Mouse (Mus musculus) thymus, postnatal 14 days (tissue): Measurements from ENCODE around the gene Usp8.

Experiments
- DNase-seq: peaks from one replicate; pipeline ENCODE4 v3.0.0; 2021

Gene Usp8

DNA sequence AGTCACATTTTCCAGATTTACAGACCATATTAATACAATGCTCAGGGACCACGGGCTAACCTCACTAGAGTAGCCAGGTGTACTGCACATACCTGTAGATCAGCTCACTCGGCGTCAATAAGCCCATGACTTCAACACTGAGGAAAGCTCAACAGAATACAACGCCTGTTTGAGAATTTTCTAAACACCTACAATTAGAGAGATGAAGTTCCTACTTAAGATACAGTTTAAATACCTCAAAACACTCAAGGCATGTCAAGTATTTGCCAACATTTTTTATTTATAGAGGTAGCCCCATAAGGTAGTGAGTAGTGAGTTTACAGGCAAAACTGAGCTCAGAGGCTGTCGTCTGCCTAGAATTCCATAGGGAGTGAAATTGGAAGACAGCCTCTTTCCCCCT is 36.3 kb downstream of the Usp8 start:
- no peak for DNase-seq

- DNase-seq, result no peak
These were observed 48.5 kb downstream of the Usp8 start for GRCm38 (mm10) chr2:126755664-126756063.

DNA sequence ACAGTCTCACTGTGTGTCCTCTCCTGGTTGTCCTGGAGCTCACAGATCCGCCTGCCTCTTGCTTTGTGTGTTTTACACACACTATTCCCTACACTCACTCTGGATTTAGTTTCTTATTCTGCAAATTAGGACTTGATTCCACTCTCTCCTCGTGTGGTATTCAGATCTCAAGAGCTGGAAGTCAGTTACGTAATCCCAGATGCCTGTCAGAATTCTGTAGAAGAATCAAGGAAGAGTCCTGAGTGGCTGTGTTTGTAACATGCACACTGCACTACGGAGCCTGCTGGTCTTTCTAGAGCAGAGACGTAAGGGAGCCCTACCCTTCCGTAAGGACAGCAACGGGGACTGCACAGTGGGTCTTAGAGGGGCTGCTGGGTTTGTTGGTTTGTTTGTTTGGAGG is 52.2 kb downstream of the Usp8 start:
- no peak for DNase-seq

DNA sequence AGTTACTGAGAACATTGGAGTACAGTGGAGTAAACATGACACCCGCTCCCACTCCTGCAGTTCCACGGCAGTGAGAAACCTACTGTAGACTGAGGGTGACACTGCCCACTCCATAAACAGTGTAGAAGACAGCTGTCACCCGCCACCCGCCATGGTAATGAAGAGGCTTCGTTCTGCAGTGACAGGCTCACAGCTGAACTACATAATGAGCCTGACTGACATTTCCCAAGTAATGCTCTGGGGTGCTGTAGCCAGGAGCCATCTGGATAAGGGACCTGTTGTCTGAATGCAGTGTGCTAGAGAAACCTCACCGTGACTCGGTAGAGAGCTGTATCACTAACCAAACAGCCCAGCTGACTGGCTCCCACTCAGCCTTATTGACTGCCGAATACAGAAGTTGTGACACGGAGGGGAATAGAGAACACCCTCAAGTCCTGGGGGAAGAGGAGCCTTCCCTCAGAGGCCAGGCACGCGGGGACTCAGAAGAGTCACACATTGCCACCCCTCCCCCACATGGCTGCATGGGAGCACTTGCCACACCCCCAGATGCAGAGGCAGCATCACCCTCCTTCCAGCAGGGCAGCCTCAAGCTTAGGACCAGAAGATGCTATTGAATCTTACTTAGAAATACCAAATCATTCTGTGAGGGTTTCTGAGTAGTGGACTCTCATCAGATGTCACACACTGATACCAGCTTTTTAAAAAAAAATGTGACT is 58.9 kb downstream of the Usp8 start:
- no peak for DNase-seq

DNA sequence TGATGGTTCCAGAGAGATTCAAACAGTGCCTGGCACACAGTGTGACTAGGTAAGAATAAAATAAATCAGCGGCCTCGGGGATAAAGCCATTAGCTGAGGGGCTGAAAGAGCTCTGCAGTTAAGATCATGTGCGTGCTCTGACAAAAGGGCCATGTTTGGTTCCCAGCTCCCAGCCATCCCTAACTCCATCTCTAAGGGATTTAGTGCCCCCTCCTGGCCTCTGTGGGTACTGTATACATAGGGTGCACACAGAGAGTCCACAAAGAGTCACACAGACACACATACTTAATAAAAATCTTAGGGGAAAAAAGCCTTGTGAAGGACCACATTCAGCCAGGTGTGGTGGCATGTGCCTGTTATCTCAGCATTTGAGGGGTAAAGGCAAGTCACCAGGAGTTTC is 60.5 kb downstream of the Usp8 start:
- DNase-seq, result no peak

DNA sequence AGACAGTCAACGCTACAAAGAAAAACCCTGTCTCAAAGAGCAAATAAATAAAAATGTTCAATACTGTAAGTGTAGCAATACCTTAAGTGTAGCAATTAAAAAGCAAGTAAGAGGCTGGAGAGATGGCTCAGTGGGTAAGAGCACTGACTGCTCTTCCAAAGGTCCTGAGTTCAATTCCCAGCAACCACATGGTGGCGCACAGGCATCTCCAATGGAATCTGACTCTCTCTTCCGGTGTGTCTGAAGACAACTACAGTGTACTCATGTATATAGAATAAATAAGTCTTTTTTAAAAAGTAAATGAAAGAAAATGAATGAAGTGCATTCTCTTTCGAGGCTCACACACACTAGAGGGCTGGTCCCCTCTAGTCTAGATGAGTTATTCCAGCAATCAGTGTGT is 61.1 kb downstream of the Usp8 start:
- DNase-seq, result no peak

- DNase-seq, result no peak
These were observed 62.5 kb downstream of the Usp8 start for GRCm38 (mm10) chr2:126769431-126770181.

DNA sequence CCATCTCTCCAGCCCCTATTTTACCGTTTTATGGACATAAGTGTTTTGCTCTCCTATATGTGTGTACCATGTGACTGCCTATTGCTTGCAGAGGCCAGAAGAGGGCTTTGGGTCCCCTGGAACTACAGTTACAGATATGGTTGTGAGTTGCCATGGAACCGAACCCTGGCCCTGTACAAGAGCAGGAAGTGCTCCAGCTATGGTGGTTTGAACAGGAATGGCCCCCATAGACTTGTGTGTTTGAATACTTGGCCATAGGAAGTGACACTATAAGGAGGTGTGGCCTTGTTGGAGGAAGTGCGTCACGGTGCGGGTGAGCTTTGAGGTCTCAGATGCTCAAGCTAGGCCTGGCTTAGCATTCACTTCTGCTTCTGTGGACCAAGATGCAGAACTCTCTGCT is 65.1 kb downstream of the Usp8 start:
- DNase-seq, result no peak

GRCm38 (mm10) chr2:126775951-126776350 is 68.8 kb downstream of the Usp8 start:
- no peak for DNase-seq

- DNase-seq, result no peak
These were observed 69.3 kb downstream of the Usp8 start for GRCm38 (mm10) chr2:126776416-126776815.

DNA sequence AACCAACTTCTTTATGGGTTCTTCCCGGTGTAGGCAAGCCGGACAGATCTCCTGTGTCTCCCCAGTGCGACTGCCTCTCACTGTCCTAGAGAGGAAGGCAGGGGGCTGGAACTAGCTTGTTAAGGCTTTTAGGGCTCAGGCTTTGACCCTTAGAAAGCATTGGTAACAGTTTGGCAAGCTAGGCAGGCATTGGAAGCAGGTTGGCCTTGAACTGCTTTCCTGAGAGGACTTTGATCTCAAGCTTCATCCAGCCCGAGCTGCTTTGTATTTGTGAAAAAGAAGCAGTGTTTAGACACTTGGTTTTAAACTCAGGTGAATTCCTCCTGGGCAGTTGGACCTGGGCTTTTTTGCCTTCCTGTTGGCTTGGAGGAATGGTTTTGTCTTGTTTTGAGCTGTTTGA is 71.7 kb downstream of the Usp8 start:
- no peak for DNase-seq

DNA sequence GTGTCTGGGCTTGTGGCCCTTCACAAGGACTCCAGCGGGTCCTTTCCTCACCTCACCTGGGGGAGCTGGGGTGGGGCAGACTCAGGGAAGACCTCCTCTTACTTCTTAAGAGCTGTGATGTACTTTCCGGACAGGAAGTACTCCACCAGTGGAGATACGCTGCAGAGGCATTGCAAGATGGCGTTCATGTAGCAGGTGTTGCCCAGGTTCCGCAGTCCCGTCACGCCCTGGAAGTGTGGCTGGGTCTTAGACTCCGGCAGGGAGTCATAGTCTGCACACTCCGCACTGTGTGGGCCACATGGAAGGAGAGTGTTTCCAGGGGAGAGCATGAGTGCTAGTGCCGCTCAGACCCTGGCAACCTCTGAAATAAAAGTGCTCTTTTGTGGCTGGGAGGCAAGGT is 73.2 kb downstream of the Usp8 start:
- no peak for DNase-seq

GRCm38 (mm10) chr2:126781478-126781877 is 74.3 kb downstream of the Usp8 start:
- DNase-seq, result no peak

DNA sequence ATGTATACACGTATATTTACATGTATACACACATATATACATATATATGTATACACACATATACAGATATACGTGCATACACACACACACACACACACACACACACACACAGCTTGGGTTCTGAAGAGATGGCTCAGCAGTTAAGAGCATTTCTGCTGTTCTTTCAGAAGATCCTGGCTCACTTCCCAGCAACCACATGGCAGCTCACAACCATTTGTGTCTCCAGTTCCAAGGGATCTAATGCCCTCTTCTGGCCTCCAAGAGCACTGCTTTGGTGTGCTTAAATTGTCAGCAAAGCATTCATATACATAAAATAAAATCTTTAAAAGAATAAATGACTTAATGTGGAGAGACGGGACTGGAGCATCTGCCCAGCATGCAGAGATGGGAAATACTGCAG is 75.3 kb downstream of the Usp8 start:
- no peak for DNase-seq

GRCm38 (mm10) chr2:126783370-126783769 is 76.2 kb downstream of the Usp8 start, which contains the start of gene Usp50:
Usp50 (minus strand) TSS chr2:126783470.
- no peak for DNase-seq

DNA sequence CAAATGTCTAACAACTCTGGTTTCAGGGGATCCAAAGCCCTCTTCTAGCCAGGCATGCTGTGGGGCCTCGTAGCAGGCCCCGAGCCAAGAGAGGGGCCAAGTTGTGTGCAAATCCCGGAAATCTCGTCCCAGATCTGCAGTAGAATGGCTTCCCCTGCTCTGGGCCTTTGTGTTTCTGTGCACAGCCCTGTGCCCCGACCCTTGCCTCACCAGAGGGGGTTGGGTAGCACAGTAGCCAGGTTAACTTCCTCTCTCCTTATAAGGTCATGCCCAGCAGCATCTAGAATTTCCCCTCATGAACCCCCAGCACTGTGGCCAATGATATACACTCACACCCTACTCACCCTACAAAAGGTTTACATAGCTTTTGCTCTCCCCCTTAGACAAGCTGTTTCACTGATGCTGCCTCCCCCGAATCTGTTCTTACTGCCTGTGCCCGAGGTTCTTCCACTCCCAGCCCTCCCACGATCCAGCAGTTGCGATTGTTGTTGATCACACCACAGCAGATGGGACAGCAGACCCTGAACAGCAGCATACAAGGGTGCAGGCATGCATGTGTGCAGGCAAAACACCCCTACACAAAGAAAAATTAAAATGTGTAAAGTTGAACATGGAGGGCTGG is 80.7 kb downstream of the Usp8 start:
- DNase-seq, result no peak

DNA sequence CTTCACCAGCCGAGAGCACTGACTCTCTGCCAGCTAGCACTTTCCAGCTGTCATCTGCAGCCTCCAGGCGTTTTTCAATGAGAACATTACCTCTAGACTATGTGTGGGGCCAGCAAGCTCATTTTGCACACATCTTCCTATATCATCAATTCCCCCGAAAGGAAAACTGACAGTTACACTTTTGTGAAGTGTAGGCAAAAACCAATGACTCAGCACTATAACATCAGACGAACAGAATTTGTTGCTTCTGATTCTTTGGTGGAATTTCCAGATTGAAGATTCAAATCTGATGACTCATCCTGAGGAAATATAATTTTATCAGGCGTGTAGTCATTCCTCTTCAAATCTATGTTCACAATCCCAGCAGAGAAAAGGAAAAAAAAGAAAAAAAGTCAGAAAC is 85.5 kb downstream of the Usp8 start:
- no peak for DNase-seq

DNA sequence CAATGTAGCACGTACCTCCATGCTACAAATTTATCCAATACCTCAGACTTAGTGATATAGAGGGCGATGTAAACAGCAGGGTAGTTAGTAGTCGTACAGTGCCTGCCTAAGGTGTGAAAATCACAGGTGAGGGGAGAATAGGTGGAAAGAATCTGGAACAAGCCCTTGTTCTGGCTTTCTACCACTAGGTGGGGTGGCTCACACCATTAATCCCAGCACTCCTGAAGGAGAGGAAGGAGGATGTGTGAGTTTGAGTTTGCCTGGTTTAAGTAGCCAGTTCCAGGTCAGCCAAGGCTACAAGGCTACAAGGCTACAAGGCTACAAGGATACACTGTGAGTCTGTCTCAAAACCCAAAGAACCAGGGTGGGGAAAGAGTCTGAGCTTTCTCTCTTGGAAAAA is 88.6 kb downstream of the Usp8 start:
- DNase-seq, result no peak

- no peak for DNase-seq
These were observed 91.3 kb downstream of the Usp8 start for GRCm38 (mm10) chr2:126798455-126798854.

DNA sequence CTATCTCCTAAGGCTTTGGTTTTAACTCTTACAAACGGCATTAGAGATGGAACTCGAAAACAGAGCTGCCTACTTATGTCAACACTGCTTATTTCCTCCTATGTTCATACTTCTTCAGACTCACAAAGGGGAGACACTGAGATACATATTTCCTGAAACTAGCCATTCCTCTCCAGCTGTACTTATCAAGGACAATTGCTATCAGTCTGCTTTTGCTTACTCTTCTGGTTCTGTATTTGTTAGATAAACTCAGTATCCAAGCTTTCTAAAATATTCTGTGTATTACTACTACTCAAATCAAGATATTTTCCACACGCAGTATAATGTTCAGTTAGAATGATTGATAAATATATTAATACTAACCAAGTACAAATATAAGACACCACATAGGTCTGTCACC is 94.9 kb downstream of the Usp8 start:
- no peak for DNase-seq
